Mouse (Mus musculus): ENCODE measurements around the gene Gck. TPM values are rescaled to one million over a fixed set of nuclear protein-coding genes. Genes with fewer than 3 reads are reported as not detected.

Gck gene
- 4.2 and 6.1 TPM in 2 replicates for polyA plus RNA-seq (2015; fragmentation: Nextera tagmentation; extraction: Ambion mirVana)

DNA sequence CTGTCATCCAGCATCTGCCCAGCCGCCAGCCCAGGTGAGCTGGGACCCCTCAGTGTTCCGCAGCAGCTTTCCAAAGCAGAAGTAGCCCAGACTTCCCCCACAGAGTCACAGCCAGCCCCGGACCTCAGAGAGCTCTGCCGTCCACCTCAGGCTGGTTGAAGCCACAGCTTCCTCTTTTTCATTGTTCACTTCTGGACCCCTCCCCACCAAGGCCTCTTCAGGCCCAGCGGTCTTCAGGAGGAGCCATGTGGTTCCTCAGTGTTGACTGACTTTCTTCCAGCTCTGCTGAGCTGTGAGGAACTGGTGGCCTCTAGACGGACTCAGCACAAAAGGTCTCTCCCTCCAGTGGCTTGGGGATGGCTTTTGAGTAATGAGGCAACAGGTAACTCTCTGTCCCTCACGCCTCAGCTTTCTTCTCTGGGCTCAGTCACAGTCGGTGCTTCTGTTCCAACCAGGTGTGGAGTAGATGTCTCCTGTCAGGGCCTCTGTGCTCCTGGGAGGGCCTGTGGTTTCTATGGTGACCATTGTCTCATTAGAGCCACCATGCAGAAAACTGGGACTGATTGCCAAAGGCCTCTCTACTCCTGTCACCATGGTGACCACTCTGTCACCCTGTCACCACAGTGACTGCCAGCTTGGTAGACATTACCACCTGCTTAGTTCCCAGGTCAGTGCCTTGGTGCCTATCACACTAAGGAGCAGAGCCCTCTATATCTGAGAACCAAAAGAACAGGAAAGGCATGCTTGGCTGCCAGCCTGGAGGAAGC lies at the start of gene Gck:
Gck (minus strand) TSS at position 496 of the 767 bp plus-strand sequence.
- Histone ChIP-seq H3K9me3 (no peaks in the 10 kb centered on the region), H3K27me3 (no peaks in the 10 kb centered on the region), H3K36me3 (no peaks in the 10 kb centered on the region), H3K9ac (peak within 1 kb of the TSS; percentile 29; the same call in 1 of the 2 replicates), H3K4me1 (replicated peaks) (peaks cover 15% of the 10 kb centered on the region), H3K27ac (no peak within 1 kb of the TSS), H3K4me2 (no peak within 1 kb of the TSS), H3K4me3 (no peak within 1 kb of the TSS)
- peak; percentile 59 for ATAC-seq (ENCODE audit: low FRiP score)
- 45% methylated on average over 8 of the region's 8 CpGs for WGBS

- peaks cover 6% of the 10 kb centered on the region; the same call in 1 of the 2 replicates for H3K36me3 ChIP-seq
- no peak overlapping the region for H3K27ac ChIP-seq
- no peak for ATAC-seq (ENCODE audit: low FRiP score)
- WGBS, result 90% methylated on average over 2 of the region's 2 CpGs
- H3K9ac ChIP-seq, result no peak overlapping the region
- H3K4me1 ChIP-seq (replicated peaks), result peaks cover 20% of the 10 kb centered on the region
- H3K4me2 ChIP-seq, result no peak overlapping the region
- no peaks in the 10 kb centered on the region for H3K9me3 ChIP-seq
- no peak overlapping the region for H3K4me3 ChIP-seq
- peaks cover 8% of the 10 kb centered on the region; the same call in 1 of the 2 replicates for H3K27me3 ChIP-seq
These were observed 48.6 kb upstream of the Gck start for GRCm38 (mm10) chr11:5998472-5998871.

DNA sequence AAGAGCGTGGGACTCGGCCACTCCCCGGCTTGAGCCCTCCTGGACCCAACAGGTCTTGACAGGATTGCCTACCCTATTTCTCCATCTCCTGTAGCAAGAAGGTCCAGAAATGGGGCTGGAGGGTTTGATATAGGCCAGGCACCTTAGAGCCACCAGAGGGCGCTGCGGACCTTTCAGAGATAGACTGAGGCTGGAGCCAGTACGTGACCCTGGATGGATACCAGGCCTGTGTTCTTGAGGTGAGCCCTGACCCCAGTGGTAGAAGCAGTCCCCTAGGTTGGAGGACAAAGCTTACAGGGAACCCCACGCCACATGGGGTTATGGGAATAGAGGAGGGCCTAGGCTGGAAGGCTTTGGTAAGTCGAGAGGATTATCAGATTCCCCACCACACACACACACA lies 46.1 kb upstream of the Gck start:
- peaks cover 8% of the 10 kb centered on the region; the same call in 1 of the 2 replicates for H3K27me3 ChIP-seq
- WGBS, result 16% methylated on average over 8 of the region's 8 CpGs
- H3K9me3 ChIP-seq, result no peaks in the 10 kb centered on the region
- H3K4me1 ChIP-seq (replicated peaks), result peaks cover 16% of the 10 kb centered on the region
- H3K9ac ChIP-seq, result no peak overlapping the region
- no peak overlapping the region for H3K4me3 ChIP-seq
- H3K27ac ChIP-seq, result no peak overlapping the region
- ATAC-seq (ENCODE audit: low FRiP score), result peak; percentile 37
- peaks cover 8% of the 10 kb centered on the region; the same call in 1 of the 2 replicates for H3K36me3 ChIP-seq
- H3K4me2 ChIP-seq, result no peak overlapping the region

GRCm38 (mm10) chr11:5994880-5995279 lies 45.0 kb upstream of the Gck start:
- Histone ChIP-seq H3K36me3 (peaks cover 8% of the 10 kb centered on the region; the same call in 1 of the 2 replicates), H3K4me2 (no peak overlapping the region), H3K27ac (no peak overlapping the region), H3K9ac (0 out of 2 replicates have a peak overlapping the region, but pooled peaks have one; percentile 6), H3K4me1 (replicated peaks) (peaks cover 5% of the 10 kb centered on the region), H3K27me3 (peaks cover 9% of the 10 kb centered on the region; the same call in 1 of the 2 replicates), H3K4me3 (no peak overlapping the region), H3K9me3 (no peaks in the 10 kb centered on the region)
- WGBS, result 86% methylated on average over 3 of the region's 3 CpGs
- no peak for ATAC-seq (ENCODE audit: low FRiP score)

- H3K4me2 ChIP-seq, result no peak overlapping the region
- 0 out of 2 replicates have a peak, but pooled peaks cover 2% of the 10 kb centered on the region for H3K4me1 ChIP-seq (replicated peaks)
- H3K4me3 ChIP-seq, result no peak overlapping the region
- no peak overlapping the region for H3K27ac ChIP-seq
- 74% methylated on average over 5 of the region's 5 CpGs for WGBS
- no peak overlapping the region for H3K9ac ChIP-seq
- H3K36me3 ChIP-seq, result peaks cover 11% of the 10 kb centered on the region
- no peaks in the 10 kb centered on the region for H3K9me3 ChIP-seq
- peaks cover 11% of the 10 kb centered on the region; the same call in 1 of the 2 replicates for H3K27me3 ChIP-seq
- no peak; the same call in 1 of the 2 replicates for ATAC-seq (ENCODE audit: low FRiP score)
These were observed 44.3 kb upstream of the Gck start for GRCm38 (mm10) chr11:5994212-5994611.

GRCm38 (mm10) chr11:5990910-5991309 lies 41.0 kb upstream of the Gck start:
- Histone ChIP-seq H3K4me1 (replicated peaks) (0 out of 2 replicates have a peak, but pooled peaks cover 2% of the 10 kb centered on the region), H3K9me3 (no peaks in the 10 kb centered on the region)
- 34% methylated on average over 4 of the region's 4 CpGs for WGBS

GRCm38 (mm10) chr11:5989954-5990593 lies 40.2 kb upstream of the Gck start:
- Histone ChIP-seq H3K4me1 (replicated peaks) (0 out of 2 replicates have a peak, but pooled peaks cover 2% of the 10 kb centered on the region), H3K27ac (no peak overlapping the region), H3K4me2 (no peak overlapping the region), H3K36me3 (peaks cover 36% of the 10 kb centered on the region), H3K9ac (no peak overlapping the region), H3K27me3 (peaks cover 6% of the 10 kb centered on the region; the same call in 1 of the 2 replicates), H3K4me3 (no peak overlapping the region), H3K9me3 (no peaks in the 10 kb centered on the region)
- 86% methylated on average over 16 of the region's 16 CpGs for WGBS
- no peak for ATAC-seq (ENCODE audit: low FRiP score)

More at GRCm38 (mm10) chr11:5990910-5991309, 41.0 kb upstream of the Gck start:
- peaks cover 33% of the 10 kb centered on the region for H3K36me3 ChIP-seq
- ATAC-seq (ENCODE audit: low FRiP score), result no peak
- no peak overlapping the region for H3K27ac ChIP-seq
- no peak overlapping the region for H3K4me2 ChIP-seq
- H3K27me3 ChIP-seq, result peaks cover 11% of the 10 kb centered on the region; the same call in 1 of the 2 replicates
- no peak overlapping the region for H3K4me3 ChIP-seq
- H3K9ac ChIP-seq, result no peak overlapping the region

- Histone ChIP-seq H3K27me3 (0 out of 2 replicates have a peak, but pooled peaks cover 3% of the 10 kb centered on the region), H3K9ac (no peak overlapping the region), H3K9me3 (no peaks in the 10 kb centered on the region), H3K4me2 (no peak overlapping the region), H3K4me1 (replicated peaks) (0 out of 2 replicates have a peak, but pooled peaks cover 2% of the 10 kb centered on the region), H3K27ac (no peak overlapping the region), H3K36me3 (peaks cover 36% of the 10 kb centered on the region), H3K4me3 (no peak overlapping the region)
- WGBS, result 88% methylated on average over 10 of the region's 10 CpGs
- no peak for ATAC-seq (ENCODE audit: low FRiP score)
These were observed 38.2 kb upstream of the Gck start for GRCm38 (mm10) chr11:5988126-5988525.

GRCm38 (mm10) chr11:5983629-5984028 lies 33.7 kb upstream of the Gck start:
- Histone ChIP-seq H3K36me3 (peaks cover 39% of the 10 kb centered on the region), H3K9me3 (no peaks in the 10 kb centered on the region), H3K9ac (no peak overlapping the region), H3K4me2 (no peak overlapping the region), H3K27me3 (no peaks in the 10 kb centered on the region), H3K27ac (no peak overlapping the region), H3K4me3 (no peak overlapping the region), H3K4me1 (replicated peaks) (no peaks in the 10 kb centered on the region)
- 89% methylated on average over 5 of the region's 5 CpGs for WGBS
- ATAC-seq (ENCODE audit: low FRiP score), result no peak

DNA sequence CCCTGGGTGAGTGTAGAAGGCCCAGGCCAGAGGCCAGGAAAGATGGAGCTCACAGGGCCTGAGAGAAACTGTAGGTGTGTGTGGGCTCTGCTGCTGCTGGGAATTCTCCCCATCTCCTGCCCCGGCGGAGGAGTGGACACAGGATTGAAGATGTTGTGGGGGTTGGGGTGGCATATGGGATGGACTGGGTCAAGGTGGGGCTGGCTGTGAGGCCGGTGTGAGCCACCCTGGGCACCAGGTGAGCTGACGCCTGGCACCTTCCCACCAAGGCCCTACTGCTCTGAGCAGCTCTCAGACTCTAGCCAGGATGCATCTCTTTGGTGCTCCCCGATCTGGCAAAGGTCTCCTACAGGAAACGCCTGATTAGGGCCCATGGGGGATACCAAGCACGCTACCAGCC lies 31.4 kb upstream of the Gck start:
- Histone ChIP-seq H3K27me3 (no peaks in the 10 kb centered on the region), H3K4me1 (replicated peaks) (no peaks in the 10 kb centered on the region; the same call in 1 of the 2 replicates), H3K4me3 (no peak overlapping the region), H3K9ac (no peak overlapping the region), H3K27ac (no peak overlapping the region), H3K9me3 (no peaks in the 10 kb centered on the region), H3K4me2 (no peak overlapping the region), H3K36me3 (peaks cover 22% of the 10 kb centered on the region)
- ATAC-seq (ENCODE audit: low FRiP score), result no peak
- WGBS, result 96% methylated on average over 7 of the region's 7 CpGs

- WGBS, result 66% methylated on average over 8 of the region's 8 CpGs
- ATAC-seq (ENCODE audit: low FRiP score), result no peak
- Histone ChIP-seq H3K9ac (no peak overlapping the region), H3K9me3 (no peaks in the 10 kb centered on the region), H3K27me3 (peaks cover 4% of the 10 kb centered on the region; the same call in 1 of the 2 replicates), H3K27ac (no peak overlapping the region), H3K4me2 (no peak overlapping the region), H3K4me1 (replicated peaks) (no peaks in the 10 kb centered on the region; the same call in 1 of the 2 replicates), H3K36me3 (peaks cover 19% of the 10 kb centered on the region), H3K4me3 (no peak overlapping the region)
These were observed 30.7 kb upstream of the Gck start for GRCm38 (mm10) chr11:5980561-5980960.

GRCm38 (mm10) chr11:5980108-5980507 lies 30.2 kb upstream of the Gck start:
- 98% methylated on average over 2 of the region's 2 CpGs for WGBS

More at GRCm38 (mm10) chr11:5980108-5980507, 30.2 kb upstream of the Gck start:
- Histone ChIP-seq H3K4me2 (no peak overlapping the region), H3K9me3 (no peaks in the 10 kb centered on the region), H3K36me3 (peaks cover 19% of the 10 kb centered on the region), H3K27me3 (peaks cover 4% of the 10 kb centered on the region; the same call in 1 of the 2 replicates), H3K4me1 (replicated peaks) (no peaks in the 10 kb centered on the region; the same call in 1 of the 2 replicates), H3K9ac (no peak overlapping the region), H3K27ac (no peak overlapping the region), H3K4me3 (no peak overlapping the region)
- no peak for ATAC-seq (ENCODE audit: low FRiP score)
